Mouse (Mus musculus) 3T3-L1 (cell line): ENCODE measurements around the gene Hivep1.

ENCODE experiments used
- DNase-seq: peaks from one replicate; pipeline ENCODE4 v3.0.0-alpha.2; 2015; ENCODE audit warnings: low read depth, low spot score

Gene Hivep1

GRCm38 (mm10) chr13:42112071-42112470 is 60.2 kb downstream of the Hivep1 start:
- no peak for DNase-seq

DNA sequence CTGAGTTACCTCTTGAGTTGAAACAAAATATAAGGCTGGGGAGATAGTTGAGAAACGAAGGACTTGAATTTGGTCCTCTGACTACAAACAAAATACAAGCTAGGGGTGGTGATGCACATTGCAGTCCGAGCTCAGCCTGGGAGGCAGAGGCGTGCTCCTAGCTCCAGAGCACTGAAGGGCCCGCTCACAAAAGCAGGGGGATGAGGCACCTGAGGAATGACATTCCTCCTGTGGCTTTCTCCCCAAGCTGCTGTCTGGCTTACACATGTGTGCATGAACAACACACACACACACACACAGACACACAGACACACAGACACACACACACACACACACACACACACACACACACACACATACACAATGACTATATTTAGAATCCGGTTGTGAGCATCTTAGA is 60.9 kb downstream of the Hivep1 start:
- DNase-seq = no peak

GRCm38 (mm10) chr13:42113601-42114000 is 61.8 kb downstream of the Hivep1 start:
- no peak for DNase-seq

- no peak for DNase-seq
Measured at GRCm38 (mm10) chr13:42116301-42116700, 64.5 kb downstream of the Hivep1 start.

GRCm38 (mm10) chr13:42119062-42119461 is 67.2 kb downstream of the Hivep1 start:
- DNase-seq = no peak

- no peak for DNase-seq
Measured at GRCm38 (mm10) chr13:42121106-42121776, 69.4 kb downstream of the Hivep1 start.

- no peak for DNase-seq
Measured at GRCm38 (mm10) chr13:42121777-42122682, 70.2 kb downstream of the Hivep1 start.

DNA sequence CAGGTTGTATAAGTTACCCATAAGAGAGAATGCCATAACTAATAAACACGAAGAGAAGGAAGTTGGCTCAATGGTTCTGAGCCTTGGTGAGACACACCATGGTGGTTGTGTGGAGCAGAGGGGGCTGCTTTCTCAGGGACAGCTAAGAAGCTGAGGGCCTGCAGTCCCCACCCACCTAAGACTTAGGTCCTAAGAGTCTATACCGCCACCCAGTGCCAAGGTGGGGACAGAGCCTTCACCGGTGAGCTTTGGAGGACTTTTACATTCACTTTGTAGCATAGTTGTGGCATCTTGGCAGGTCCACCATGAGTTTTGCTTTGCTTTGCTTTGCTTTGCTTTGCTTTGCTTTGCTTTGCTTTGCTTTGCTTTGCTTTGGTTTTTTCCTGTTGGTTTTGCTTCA is 92.8 kb downstream of the Hivep1 start:
- no peak for DNase-seq

- no peak for DNase-seq
Measured at GRCm38 (mm10) chr13:42149328-42150071, 97.7 kb downstream of the Hivep1 start.

- peak; percentile 7 for DNase-seq
Measured at GRCm38 (mm10) chr13:42150072-42150450, 98.2 kb downstream of the Hivep1 start.

DNA sequence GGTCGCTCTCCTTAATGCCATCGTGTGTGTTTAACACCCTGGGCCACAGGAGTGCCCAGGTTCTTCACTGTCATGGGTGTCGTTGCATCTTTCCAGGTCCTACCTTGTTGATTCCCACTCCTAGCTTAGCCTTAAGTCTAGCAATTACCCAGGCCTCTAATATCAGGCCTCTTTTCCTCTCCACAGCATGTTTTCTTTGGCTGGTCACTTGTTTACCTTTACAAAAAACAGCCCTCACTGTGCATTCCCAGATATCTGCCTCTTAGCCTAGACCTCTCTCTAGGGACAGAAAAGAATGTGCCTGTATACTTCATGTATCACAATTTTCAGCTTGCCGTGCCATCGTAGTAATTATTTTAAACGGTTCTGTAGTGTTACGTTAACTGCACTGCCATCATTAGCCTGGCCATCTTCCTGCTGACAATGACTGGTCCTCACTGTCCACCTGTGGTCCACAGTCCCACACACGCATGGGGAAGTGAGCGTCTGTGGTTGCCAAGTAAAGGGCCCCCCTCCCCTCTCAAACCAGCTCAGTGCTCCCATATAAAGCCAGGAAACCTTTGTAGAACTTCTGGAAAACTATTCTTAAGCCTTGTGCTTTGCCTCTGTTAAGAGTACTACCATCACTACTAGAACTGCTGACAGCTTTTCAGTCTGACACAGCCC is 98.8 kb downstream of the Hivep1 start:
- DNase-seq = peak; percentile 41

- no peak for DNase-seq
Measured at GRCm38 (mm10) chr13:42158259-42158658, 106.4 kb downstream of the Hivep1 start.

- no peak for DNase-seq
Measured at GRCm38 (mm10) chr13:42159416-42160185, 107.8 kb downstream of the Hivep1 start.

GRCm38 (mm10) chr13:42170802-42171201 is 119.0 kb downstream of the Hivep1 start:
- DNase-seq = no peak

- peak; percentile 55 for DNase-seq
Measured at GRCm38 (mm10) chr13:42174827-42175420, 123.1 kb downstream of the Hivep1 start.

GRCm38 (mm10) chr13:42182635-42183034 is 130.8 kb downstream of the Hivep1 start:
- DNase-seq = no peak

DNA sequence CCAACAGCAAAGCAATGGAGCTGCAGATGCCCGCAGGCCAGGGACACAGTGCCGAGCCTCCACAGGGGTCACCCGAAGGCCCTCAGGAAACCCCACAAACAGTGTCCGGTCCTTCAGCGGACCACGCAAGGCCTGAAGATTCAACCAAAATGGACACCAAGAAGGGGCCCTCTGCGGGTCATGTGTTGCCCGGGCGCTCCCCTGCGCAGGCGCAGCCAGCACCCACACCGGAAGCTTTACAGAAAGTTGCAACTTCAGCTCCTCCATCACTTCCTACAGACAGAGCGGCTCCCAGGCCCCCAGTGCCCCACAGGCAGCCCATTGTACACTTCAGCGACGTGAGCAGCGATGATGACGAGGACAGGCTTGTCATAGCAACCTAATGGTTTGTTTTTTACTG is 132.3 kb downstream of the Hivep1 start:
- DNase-seq = no peak

DNA sequence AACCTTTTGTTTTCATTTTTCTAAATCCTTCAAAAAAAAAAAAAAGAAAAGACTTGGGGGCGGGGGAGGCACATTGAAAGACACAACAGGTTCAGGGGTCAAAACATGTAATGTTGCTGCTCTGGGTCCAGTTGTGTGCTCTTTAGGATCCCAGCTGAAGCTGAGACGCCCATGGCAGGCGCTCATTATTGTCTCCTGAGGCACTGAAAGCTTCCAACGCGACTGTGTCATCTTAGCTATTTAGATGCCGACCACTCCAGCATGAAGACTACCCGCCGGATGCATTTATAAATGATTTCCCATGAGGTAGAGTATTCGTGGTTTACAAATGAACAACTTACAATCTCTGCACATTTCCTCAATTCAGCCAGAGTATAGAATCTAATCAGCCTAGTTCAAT is 141.2 kb downstream of the Hivep1 start:
- DNase-seq = no peak

DNA sequence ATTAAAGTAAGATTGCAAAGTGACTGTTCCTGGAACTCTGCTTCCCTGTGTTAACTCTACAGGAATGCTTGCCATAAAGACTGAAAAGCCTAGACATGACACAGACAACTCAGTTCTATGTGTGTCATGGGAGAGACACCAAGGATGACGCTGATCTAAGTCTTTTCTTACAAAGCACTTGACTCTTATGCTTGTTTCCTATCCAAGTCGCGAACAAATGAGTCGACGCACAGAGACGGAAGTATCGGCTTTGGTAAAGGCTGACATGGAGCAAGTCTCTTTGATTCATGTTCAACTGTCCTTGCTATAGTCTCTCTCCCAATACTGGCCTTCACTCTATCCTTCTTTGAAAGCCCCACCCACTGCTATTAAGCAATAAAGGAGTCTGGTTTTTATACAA is 143.8 kb downstream of the Hivep1 start:
- no peak for DNase-seq

GRCm38 (mm10) chr13:42197656-42198055 is 145.8 kb downstream of the Hivep1 start:
- no peak for DNase-seq

- DNase-seq = no peak
Measured at GRCm38 (mm10) chr13:42213556-42213955, 161.7 kb downstream of the Hivep1 start.
